Mouse (Mus musculus) MEL (cell line): ENCODE data around the gene Slc38a7.

Experiments used
- BHLHE40 ChIP-seq: IDR thresholded peaks from 2 replicates; pipeline ENCODE4 v1.6.1; 2012; ENCODE audit warnings: low read depth, mild to moderate bottlenecking, inconsistent platforms, low read length, improper control_type of control experiment, borderline replicate concordance
- CHD2 ChIP-seq: IDR thresholded peaks from 2 replicates; pipeline ENCODE4 v1.6.1; 2011; ENCODE audit warnings: low read length, improper control_type of control experiment
- CTCF ChIP-seq, 3 experiments: IDR thresholded peaks in 2 of 3; conservative IDR thresholded peaks in 1 of 3; 2 replicates each; pipeline ENCODE4 v1.5.1; 2011 to 2012; ENCODE audit warnings: low read length in 3 of 3, low read depth in 2 of 3, mild to moderate bottlenecking in 2 of 3, improper control_type of control experiment in 1 of 3, inconsistent platforms in 1 of 3, mixed read lengths in 1 of 3, moderate library complexity in 1 of 3; ENCODE audit not compliant: control insufficient read depth in 1 of 3, insufficient read depth in 1 of 3, poor library complexity in 1 of 3, severe bottlenecking in 1 of 3
- MAX ChIP-seq: IDR thresholded peaks from 2 replicates; pipeline ENCODE4 v1.6.1; 2011; ENCODE audit warnings: low read length, improper control_type of control experiment
- MEF2A ChIP-seq: IDR thresholded peaks from 2 replicates; pipeline ENCODE4 v1.6.1; 2014; ENCODE audit warnings: low read depth, mild to moderate bottlenecking, inconsistent platforms, low read length, improper control_type of control experiment; ENCODE audit not compliant: poor library complexity, insufficient replicate concordance, severe bottlenecking; ENCODE audit errors: extremely low read depth
- POLR2A ChIP-seq, 2 experiments: IDR thresholded peaks; 2 replicates each; pipeline ENCODE4 v1.6.1; 2011 to 2012; ENCODE audit warnings: low read length in 2 of 2, mild to moderate bottlenecking in 2 of 2, control low read depth in 1 of 2, improper control_type of control experiment in 1 of 2, low read depth in 1 of 2, moderate library complexity in 1 of 2; ENCODE audit not compliant: control insufficient read depth in 1 of 2, insufficient read depth in 1 of 2, poor library complexity in 1 of 2
- SMC3 ChIP-seq: IDR thresholded peaks from 2 replicates; pipeline ENCODE4 v1.6.1; 2011; ENCODE audit warnings: low read depth, low read length, improper control_type of control experiment
- ZNF384 ChIP-seq: IDR thresholded peaks from 2 replicates; pipeline ENCODE4 v1.6.1; 2012; ENCODE audit warnings: low read depth, mild to moderate bottlenecking, inconsistent platforms, low read length, improper control_type of control experiment

GRCm38 (mm10) chr8:95802231-95802630, 51.1 kb downstream of the Slc38a7 start:
- TF ChIP-seq CTCF (IDR thresholded peaks at IDR 0.05 in 2 of 3, conservative IDR thresholded peaks at IDR 0.05 in 1 of 3; ENCODE audit: control insufficient read depth in 1 of 3, insufficient read depth in 1 of 3, low read depth in 2 of 3, low read length in 3 of 3, poor library complexity in 1 of 3, severe bottlenecking in 1 of 3), result no peak
- TF ChIP-seq POLR2A (IDR thresholded peaks at IDR 0.05; ENCODE audit: control insufficient read depth in 1 of 2, insufficient read depth in 1 of 2, low read depth in 1 of 2, low read length in 2 of 2, poor library complexity in 1 of 2), result no peak
- TF ChIP-seq ZNF384, result no peak
- no peak for TF ChIP-seq MEF2A
- no peak for TF ChIP-seq MAX
- TF ChIP-seq BHLHE40, result no peak
- no peak for TF ChIP-seq SMC3
- TF ChIP-seq CHD2, result no peak
